Mouse (Mus musculus): ENCODE measurements around the gene Nipsnap1. TPM values are rescaled to one million over a fixed set of nuclear protein-coding genes. Genes with fewer than 3 reads are reported as not detected.

Gene Nipsnap1
- polyA plus RNA-seq, 1 experiment, result 164 TPM

- DNase-seq, result peak; percentile 88
- Histone ChIP-seq H3K4me1 (ENCODE audit: control insufficient read depth, insufficient read depth, low read length) (no peaks in the 10 kb centered on the region; the same call in 1 of the 2 replicates), H3K27me3 (replicated peaks; ENCODE audit: control insufficient read depth, insufficient read depth, low read length) (no peaks in the 10 kb centered on the region), H3K4me3 (ENCODE audit: insufficient read depth, low read depth, low read length) (peak within 1 kb of the TSS; percentile 88), H3K27ac (ENCODE audit: insufficient read depth, low read depth, low read length) (peak within 1 kb of the TSS; percentile 85), H3K36me3 (ENCODE audit: control insufficient read depth, insufficient read depth, low read length) (no peaks in the 10 kb centered on the region; the same call in 1 of the 2 replicates)
- TF ChIP-seq POLR2A (IDR thresholded peaks at IDR 0.05; ENCODE audit: low read depth, low read length) (peak; percentile 47), CTCF (conservative IDR thresholded peaks at IDR 0.05; ENCODE audit: insufficient read depth, insufficient read length, low read depth, low read length) (no peak)
- WGBS, result 2% methylated on average over 52 of the region's 52 CpGs
Observed at GRCm38 (mm10) chr11:4894848-4895816, 21.4 kb downstream of the Nipsnap1 start, which contains the start of gene Thoc5. TSS of gene Thoc5 (plus strand) at chr11:4895320.

- no peak for TF ChIP-seq POLR2A (IDR thresholded peaks at IDR 0.05; ENCODE audit: low read depth, low read length)
- peak; percentile 55 for TF ChIP-seq CTCF (conservative IDR thresholded peaks at IDR 0.05; ENCODE audit: insufficient read depth, insufficient read length, low read depth, low read length)
- 71% methylated on average over 5 of the region's 5 CpGs for WGBS
- Histone ChIP-seq H3K36me3 (ENCODE audit: control insufficient read depth, insufficient read depth, low read length) (no peaks in the 10 kb centered on the region; the same call in 1 of the 2 replicates), H3K27me3 (replicated peaks; ENCODE audit: control insufficient read depth, insufficient read depth, low read length) (no peaks in the 10 kb centered on the region), H3K4me1 (ENCODE audit: control insufficient read depth, insufficient read depth, low read length) (no peaks in the 10 kb centered on the region; the same call in 1 of the 2 replicates), H3K4me3 (ENCODE audit: insufficient read depth, low read depth, low read length) (no peak overlapping the region), H3K27ac (ENCODE audit: insufficient read depth, low read depth, low read length) (no peak overlapping the region)
- peak; percentile 24 for DNase-seq
Observed at GRCm38 (mm10) chr11:4900437-4900836, 26.7 kb downstream of the Nipsnap1 start.

- Histone ChIP-seq H3K27ac (ENCODE audit: insufficient read depth, low read depth, low read length) (no peak overlapping the region), H3K36me3 (ENCODE audit: control insufficient read depth, insufficient read depth, low read length) (no peaks in the 10 kb centered on the region; the same call in 1 of the 2 replicates), H3K4me1 (ENCODE audit: control insufficient read depth, insufficient read depth, low read length) (no peaks in the 10 kb centered on the region), H3K27me3 (replicated peaks; ENCODE audit: control insufficient read depth, insufficient read depth, low read length) (no peaks in the 10 kb centered on the region), H3K4me3 (ENCODE audit: insufficient read depth, low read depth, low read length) (no peak overlapping the region)
- WGBS, result 88% methylated on average over 6 of the region's 6 CpGs
- DNase-seq, result no peak
- TF ChIP-seq CTCF (conservative IDR thresholded peaks at IDR 0.05; ENCODE audit: insufficient read depth, insufficient read length, low read depth, low read length) (no peak), POLR2A (IDR thresholded peaks at IDR 0.05; ENCODE audit: low read depth, low read length) (no peak)
Observed at GRCm38 (mm10) chr11:4901956-4902355, 28.2 kb downstream of the Nipsnap1 start.

GRCm38 (mm10) chr11:4906231-4906630 is 32.5 kb downstream of the Nipsnap1 start:
- H3K4me1 ChIP-seq (ENCODE audit: control insufficient read depth, insufficient read depth, low read length), result no peaks in the 10 kb centered on the region
- WGBS, result 76% methylated on average over 6 of the region's 6 CpGs
- H3K4me3 ChIP-seq (ENCODE audit: insufficient read depth, low read depth, low read length), result no peak overlapping the region
- H3K36me3 ChIP-seq (ENCODE audit: control insufficient read depth, insufficient read depth, low read length), result no peaks in the 10 kb centered on the region; the same call in 1 of the 2 replicates
- DNase-seq, result no peak
- no peaks in the 10 kb centered on the region for H3K27me3 ChIP-seq (replicated peaks; ENCODE audit: control insufficient read depth, insufficient read depth, low read length)
- no peak for TF ChIP-seq CTCF (conservative IDR thresholded peaks at IDR 0.05; ENCODE audit: insufficient read depth, insufficient read length, low read depth, low read length)
- TF ChIP-seq POLR2A (IDR thresholded peaks at IDR 0.05; ENCODE audit: low read depth, low read length), result no peak
- H3K27ac ChIP-seq (ENCODE audit: insufficient read depth, low read depth, low read length), result no peak overlapping the region

GRCm38 (mm10) chr11:4916068-4916467 is 42.3 kb downstream of the Nipsnap1 start:
- no peaks in the 10 kb centered on the region for H3K4me1 ChIP-seq (ENCODE audit: control insufficient read depth, insufficient read depth, low read length)
- H3K27me3 ChIP-seq (replicated peaks; ENCODE audit: control insufficient read depth, insufficient read depth, low read length), result no peaks in the 10 kb centered on the region
- TF ChIP-seq POLR2A (IDR thresholded peaks at IDR 0.05; ENCODE audit: low read depth, low read length), result no peak
- TF ChIP-seq CTCF (conservative IDR thresholded peaks at IDR 0.05; ENCODE audit: insufficient read depth, insufficient read length, low read depth, low read length), result peak; percentile 83
- WGBS, result 24% methylated on average over 1 of the region's 1 CpGs
- peak; percentile 72 for DNase-seq
- H3K27ac ChIP-seq (ENCODE audit: insufficient read depth, low read depth, low read length), result no peak overlapping the region
- no peaks in the 10 kb centered on the region for H3K36me3 ChIP-seq (ENCODE audit: control insufficient read depth, insufficient read depth, low read length)
- H3K4me3 ChIP-seq (ENCODE audit: insufficient read depth, low read depth, low read length), result no peak overlapping the region

GRCm38 (mm10) chr11:4921281-4921680 is 47.5 kb downstream of the Nipsnap1 start:
- WGBS, result 68% methylated on average over 2 of the region's 2 CpGs
- no peaks in the 10 kb centered on the region for H3K27me3 ChIP-seq (replicated peaks; ENCODE audit: control insufficient read depth, insufficient read depth, low read length)
- H3K4me3 ChIP-seq (ENCODE audit: insufficient read depth, low read depth, low read length), result no peak overlapping the region
- no peak overlapping the region for H3K27ac ChIP-seq (ENCODE audit: insufficient read depth, low read depth, low read length)
- peak; percentile 17 for DNase-seq
- no peak for TF ChIP-seq POLR2A (IDR thresholded peaks at IDR 0.05; ENCODE audit: low read depth, low read length)
- TF ChIP-seq CTCF (conservative IDR thresholded peaks at IDR 0.05; ENCODE audit: insufficient read depth, insufficient read length, low read depth, low read length), result no peak
- no peaks in the 10 kb centered on the region for H3K4me1 ChIP-seq (ENCODE audit: control insufficient read depth, insufficient read depth, low read length)
- no peaks in the 10 kb centered on the region; the same call in 1 of the 2 replicates for H3K36me3 ChIP-seq (ENCODE audit: control insufficient read depth, insufficient read depth, low read length)

GRCm38 (mm10) chr11:4921751-4922150 is 48.0 kb downstream of the Nipsnap1 start:
- Histone ChIP-seq H3K36me3 (ENCODE audit: control insufficient read depth, insufficient read depth, low read length) (no peaks in the 10 kb centered on the region; the same call in 1 of the 2 replicates), H3K27ac (ENCODE audit: insufficient read depth, low read depth, low read length) (no peak overlapping the region), H3K27me3 (replicated peaks; ENCODE audit: control insufficient read depth, insufficient read depth, low read length) (no peaks in the 10 kb centered on the region), H3K4me1 (ENCODE audit: control insufficient read depth, insufficient read depth, low read length) (no peaks in the 10 kb centered on the region), H3K4me3 (ENCODE audit: insufficient read depth, low read depth, low read length) (no peak overlapping the region)
- TF ChIP-seq POLR2A (IDR thresholded peaks at IDR 0.05; ENCODE audit: low read depth, low read length) (no peak), CTCF (conservative IDR thresholded peaks at IDR 0.05; ENCODE audit: insufficient read depth, insufficient read length, low read depth, low read length) (no peak)
- WGBS, result 86% methylated on average over 7 of the region's 7 CpGs
- DNase-seq, result no peak
